Mouse (Mus musculus) limb, embryonic 12.5 days (tissue): ENCODE data around the gene Plpp7. TPM values are rescaled to one million over a fixed set of nuclear protein-coding genes. Genes with fewer than 3 reads are reported as not detected.

Experiments
- ATAC-seq: fragments of 200-750 bp; cut with Nextera tagmentation; 2 replicates; pipeline ENCODE4 v1.8.0; 2017; ENCODE audit warnings: low read depth, moderate TSS enrichment; ENCODE audit not compliant: insufficient number of reproducible peaks, insufficient read depth, low FRiP score, low TSS enrichment
- H3K27ac ChIP-seq: fragments of 300-500 bp; sonication (generic); 2 replicates; pipeline ENCODE4 v1.5.1; 2016; ENCODE audit warnings: mild to moderate bottlenecking, moderate library complexity
- H3K27me3 ChIP-seq: fragments of 300-500 bp; sonication (generic); 2 replicates; pipeline ENCODE4 v1.6.1; 2016; ENCODE audit warnings: mild to moderate bottlenecking, moderate library complexity
- H3K36me3 ChIP-seq: fragments of 300-500 bp; sonication (generic); 2 replicates; pipeline ENCODE4 v1.6.1; 2016; ENCODE audit warnings: mild to moderate bottlenecking, moderate library complexity
- H3K4me1 ChIP-seq: fragments of 300-500 bp; sonication (generic); replicated peaks from 2 replicates; pipeline ENCODE4 v1.6.1; 2016
- H3K4me2 ChIP-seq: fragments of 300-500 bp; sonication (generic); 2 replicates; pipeline ENCODE4 v1.6.1; 2016; ENCODE audit warnings: mild to moderate bottlenecking, moderate library complexity
- H3K4me3 ChIP-seq: fragments of 300-500 bp; sonication (generic); replicated peaks from 2 replicates; pipeline ENCODE4 v1.5.1; 2016; ENCODE audit warnings: mild to moderate bottlenecking
- H3K9ac ChIP-seq: fragments of 300-500 bp; sonication (generic); replicated peaks from 2 replicates; pipeline ENCODE4 v1.6.1; 2016; ENCODE audit warnings: mild to moderate bottlenecking, moderate library complexity
- H3K9me3 ChIP-seq: fragments of 300-500 bp; sonication (generic); 2 replicates; pipeline ENCODE4 v1.6.1; 2016; ENCODE audit warnings: mild to moderate bottlenecking, moderate library complexity
- WGBS: fragments of 180-500 bp; shearing (Covaris S2); methylation state at CpG from one replicate; pipeline ENCODE4 v1.1.7; 2016; 5-methylcytosine and 5-hydroxymethylcytosine counted together
- microRNA-seq: library from miRNA; unstranded; fragments of <30 nt; microRNA quantifications from one replicate; pipeline ENCODE4, GENCODE M21; 2017
- polyA plus RNA-seq: library from polyadenylated mRNA; unstranded; fragments of >200 nt; fragmentation: Nextera tagmentation; extraction: Ambion mirVana; gene quantifications from 2 replicates; pipeline ENCODE4 v1.2.1, GENCODE M21; 2016

Gene Plpp7
- polyA plus RNA-seq, 1 experiment from 2014 or later: 5.0 TPM

GRCm38 (mm10) chr2:32153041-32153790, 57.9 kb downstream of the Plpp7 start:
- 4% methylated on average over 13 of the region's 13 CpGs for WGBS
- H3K9me3 ChIP-seq: no peaks in the 10 kb centered on the region
- no peak for ATAC-seq
- no peaks in the 10 kb centered on the region for H3K36me3 ChIP-seq
- peak overlapping the region; percentile 97 for H3K4me2 ChIP-seq
- no peaks in the 10 kb centered on the region for H3K27me3 ChIP-seq
- H3K4me3 ChIP-seq: peak overlapping the region; percentile 96
- H3K4me1 ChIP-seq: peaks cover 71% of the 10 kb centered on the region
- H3K9ac ChIP-seq: peak overlapping the region; percentile 100
- peak overlapping the region; percentile 99 for H3K27ac ChIP-seq

GRCm38 (mm10) chr2:32153791-32154119, 58.4 kb downstream of the Plpp7 start:
- 16% methylated on average over 4 of the region's 4 CpGs for WGBS
- no peaks in the 10 kb centered on the region for H3K36me3 ChIP-seq
- no peaks in the 10 kb centered on the region for H3K27me3 ChIP-seq
- peaks cover 76% of the 10 kb centered on the region for H3K4me1 ChIP-seq
- peak overlapping the region; percentile 99 for H3K27ac ChIP-seq
- peak overlapping the region; percentile 97 for H3K4me2 ChIP-seq
- peak overlapping the region; percentile 100 for H3K9ac ChIP-seq
- H3K4me3 ChIP-seq: peak overlapping the region; percentile 96
- no peaks in the 10 kb centered on the region for H3K9me3 ChIP-seq
- ATAC-seq: no peak

- H3K4me2 ChIP-seq: peak overlapping the region; percentile 97
- 0 out of 2 replicates have a peak, but pooled peaks cover 1% of the 10 kb centered on the region for H3K36me3 ChIP-seq
- no peaks in the 10 kb centered on the region for H3K27me3 ChIP-seq
- H3K4me3 ChIP-seq: peak overlapping the region; percentile 96
- peaks cover 83% of the 10 kb centered on the region for H3K4me1 ChIP-seq
- WGBS: 30% methylated on average over 9 of the region's 9 CpGs
- no peaks in the 10 kb centered on the region for H3K9me3 ChIP-seq
- peak overlapping the region; percentile 50 for H3K9ac ChIP-seq
- H3K27ac ChIP-seq: peak overlapping the region; percentile 99; the same call in 1 of the 2 replicates
- ATAC-seq: no peak
Observed at GRCm38 (mm10) chr2:32154334-32154997, 59.1 kb downstream of the Plpp7 start.

- H3K4me3 ChIP-seq: no peak overlapping the region
- ATAC-seq: no peak
- H3K27me3 ChIP-seq: no peaks in the 10 kb centered on the region
- peaks cover 7% of the 10 kb centered on the region for H3K36me3 ChIP-seq
- peaks cover 87% of the 10 kb centered on the region for H3K4me1 ChIP-seq
- H3K4me2 ChIP-seq: peak overlapping the region; percentile 97
- peak overlapping the region; percentile 24 for H3K9ac ChIP-seq
- no peaks in the 10 kb centered on the region for H3K9me3 ChIP-seq
- peak overlapping the region; percentile 99; the same call in 1 of the 2 replicates for H3K27ac ChIP-seq
- WGBS: 63% methylated on average over 7 of the region's 7 CpGs
Observed at GRCm38 (mm10) chr2:32154998-32155541, 59.7 kb downstream of the Plpp7 start.

GRCm38 (mm10) chr2:32155614-32156013, 60.3 kb downstream of the Plpp7 start:
- Histone ChIP-seq H3K4me1 (peaks cover 82% of the 10 kb centered on the region), H3K4me2 (no peak overlapping the region)
- no peak for ATAC-seq

GRCm38 (mm10) chr2:32156645-32157044, 61.3 kb downstream of the Plpp7 start:
- ATAC-seq: no peak
- Histone ChIP-seq H3K9ac (0 out of 2 replicates have a peak overlapping the region, but pooled peaks have one; percentile 18), H3K36me3 (peaks cover 17% of the 10 kb centered on the region), H3K9me3 (no peaks in the 10 kb centered on the region), H3K4me3 (no peak overlapping the region), H3K27me3 (no peaks in the 10 kb centered on the region), H3K4me2 (peak overlapping the region; percentile 16), H3K4me1 (peaks cover 82% of the 10 kb centered on the region), H3K27ac (peak overlapping the region; percentile 70)
- WGBS: 56% methylated on average over 10 of the region's 10 CpGs

More at GRCm38 (mm10) chr2:32155614-32156013, 60.3 kb downstream of the Plpp7 start:
- peak overlapping the region; percentile 24; the same call in 1 of the 2 replicates for H3K9ac ChIP-seq
- no peaks in the 10 kb centered on the region for H3K9me3 ChIP-seq
- peak overlapping the region; percentile 46; the same call in 1 of the 2 replicates for H3K27ac ChIP-seq
- H3K27me3 ChIP-seq: no peaks in the 10 kb centered on the region
- no peak overlapping the region for H3K4me3 ChIP-seq
- peaks cover 13% of the 10 kb centered on the region for H3K36me3 ChIP-seq
- WGBS: 43% methylated on average over 6 of the region's 6 CpGs

GRCm38 (mm10) chr2:32157328-32157727, 62.0 kb downstream of the Plpp7 start:
- peak overlapping the region; percentile 70 for H3K27ac ChIP-seq
- H3K9me3 ChIP-seq: no peaks in the 10 kb centered on the region
- 21% methylated on average over 4 of the region's 4 CpGs for WGBS
- 0 out of 2 replicates have a peak overlapping the region, but pooled peaks have one; percentile 14 for H3K9ac ChIP-seq
- H3K4me1 ChIP-seq: peaks cover 78% of the 10 kb centered on the region
- H3K4me2 ChIP-seq: peak overlapping the region; percentile 16
- no peaks in the 10 kb centered on the region for H3K27me3 ChIP-seq
- ATAC-seq: no peak
- H3K4me3 ChIP-seq: no peak overlapping the region
- peaks cover 22% of the 10 kb centered on the region for H3K36me3 ChIP-seq

- ATAC-seq: no peak
- no peak overlapping the region for H3K4me3 ChIP-seq
- peaks cover 71% of the 10 kb centered on the region for H3K4me1 ChIP-seq
- no peaks in the 10 kb centered on the region for H3K27me3 ChIP-seq
- H3K4me2 ChIP-seq: no peak overlapping the region
- 71% methylated on average over 12 of the region's 12 CpGs for WGBS
- H3K36me3 ChIP-seq: peaks cover 25% of the 10 kb centered on the region
- H3K9ac ChIP-seq: no peak overlapping the region; the same call in 1 of the 2 replicates
- no peaks in the 10 kb centered on the region for H3K9me3 ChIP-seq
- 0 out of 2 replicates have a peak overlapping the region, but pooled peaks have one; percentile 24 for H3K27ac ChIP-seq
Observed at GRCm38 (mm10) chr2:32158616-32159239, 63.4 kb downstream of the Plpp7 start.

Small RNAs within 50 kb of the gene (microRNA-seq; reads per million reads assigned to microRNA genes)
- gene Mir7674: not detected

Other genes starting within 250 kb of the Plpp7 start
- gene Fibcd1, start 249.5 kb upstream of the Plpp7 start, polyA plus RNA-seq: 0.06 and 0.13 TPM in 2 replicates
- 0.21 and 0.38 TPM in 2 replicates for gene Lamc3, start 208.2 kb upstream of the Plpp7 start, polyA plus RNA-seq
- 86.6 and 100 TPM in 2 replicates for gene Aif1l, start 145.4 kb upstream of the Plpp7 start, polyA plus RNA-seq
- 76.4 and 87.4 TPM in 2 replicates for gene Nup214, start 121.1 kb upstream of the Plpp7 start, polyA plus RNA-seq
- 4.0 and 4.4 TPM in 2 replicates for gene Fam78a, start 10.7 kb upstream of the Plpp7 start, polyA plus RNA-seq
- gene Prrc2b, start 55.6 kb downstream of the Plpp7 start, polyA plus RNA-seq: 69.2 and 89.9 TPM in 2 replicates
- 26.8 and 29.4 TPM in 2 replicates for gene Pomt1, start 141.1 kb downstream of the Plpp7 start, polyA plus RNA-seq
- 64.8 and 65.3 TPM in 2 replicates for gene Uck1, start 164.6 kb downstream of the Plpp7 start, polyA plus RNA-seq
- gene Golga2, start 191.9 kb downstream of the Plpp7 start, polyA plus RNA-seq: 24.9 and 28.4 TPM in 2 replicates
- 368 and 439 TPM in 2 replicates for gene Swi5, start 192.5 kb downstream of the Plpp7 start, polyA plus RNA-seq